Mouse (Mus musculus): ENCODE results near the gene Ccr10. TPM values are rescaled to one million over a fixed set of nuclear protein-coding genes. Genes with fewer than 3 reads are reported as not detected.
"Not testable (repeated sequence)": the region's sequence is repeated elsewhere in the genome, so short reads cannot be mapped to it uniquely, and the experiment has no call there.

Ccr10 gene
- total RNA-seq, 1 experiment from 2014 or later, result 0.18 TPM

DNA sequence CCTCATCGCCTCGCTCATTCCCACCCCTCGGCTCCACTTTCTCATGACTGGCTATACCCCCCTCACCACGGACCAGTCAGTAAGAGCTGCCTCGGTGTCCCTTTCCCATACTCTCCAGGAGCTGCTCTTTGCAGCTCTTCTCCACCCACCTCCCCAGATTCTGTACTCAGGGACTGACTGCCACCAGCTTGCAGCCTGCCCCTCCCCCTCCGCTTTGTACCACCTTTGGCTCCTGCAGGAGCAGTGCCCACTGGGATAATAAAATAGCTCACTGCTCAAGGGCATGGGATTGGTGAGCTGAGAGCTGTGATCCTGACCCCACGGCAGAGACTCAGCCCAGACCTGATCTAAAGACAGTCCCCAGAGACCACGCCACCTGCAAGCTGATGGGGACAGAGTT is 50.7 kb downstream of the Ccr10 start:
- not testable (repeated sequence) for DNase-seq

Small RNA genes lying within 50 kb of the gene (microRNA-seq; reads per million reads assigned to microRNA genes)
- 0 reads per million in 2 experiments for gene Gm27626

Other genes starting within 250 kb of the Ccr10 start
- gene Stat3, start 235.9 kb downstream of the Ccr10 start, total RNA-seq (2021), result 81.5 and 88.6 TPM in 2 replicates
- 224 and 271 TPM in 2 replicates for gene Cavin1, start 204.6 kb downstream of the Ccr10 start, total RNA-seq (2021)
- 106 and 144 TPM in 2 replicates for gene Atp6v0a1, start 166.0 kb downstream of the Ccr10 start, total RNA-seq (2021)
- gene Naglu, start 105.4 kb downstream of the Ccr10 start, total RNA-seq (2021), result 39.3 and 54.1 TPM in 2 replicates
- 2.6 and 3.3 TPM in 2 replicates for gene Hsd17b1, start 97.0 kb downstream of the Ccr10 start, total RNA-seq (2021)
- 93.5 and 115 TPM in 2 replicates for gene Coasy, start 92.9 kb downstream of the Ccr10 start, total RNA-seq (2021)
- 55.2 and 70.0 TPM in 2 replicates for gene Mlx, start 88.2 kb downstream of the Ccr10 start, total RNA-seq (2021)
- gene Psmc3ip, start 80.0 kb downstream of the Ccr10 start, total RNA-seq (2021), result 7.1 and 9.4 TPM in 2 replicates
- gene Retreg3, start 55.5 kb downstream of the Ccr10 start, total RNA-seq (2021), result 53.5 and 64.1 TPM in 2 replicates
- 42.1 and 50.1 TPM in 2 replicates for gene Tubg1, start 55.5 kb downstream of the Ccr10 start, total RNA-seq (2021)
- 5.7 and 6.4 TPM in 2 replicates for gene Tubg2, start 19.5 kb downstream of the Ccr10 start, total RNA-seq (2021)
- gene Cntnap1, start 4.9 kb downstream of the Ccr10 start, total RNA-seq (2021), result 6.6 and 9.1 TPM in 2 replicates
- gene Plekhh3, start 4.1 kb downstream of the Ccr10 start, total RNA-seq (2021), result 31.1 and 36.4 TPM in 2 replicates
- gene Ezh1, start 51.0 kb upstream of the Ccr10 start, total RNA-seq (2021), result 37.3 and 49.6 TPM in 2 replicates
- 53.9 and 57.0 TPM in 2 replicates for gene Ramp2, start 70.6 kb upstream of the Ccr10 start, total RNA-seq (2021)
- 112 and 116 TPM in 2 replicates for gene Vps25, start 78.3 kb upstream of the Ccr10 start, total RNA-seq (2021)
- 1.7 and 2.6 TPM in 2 replicates for gene Wnk4, start 85.1 kb upstream of the Ccr10 start, total RNA-seq (2021)
- gene Cntd1, start 103.6 kb upstream of the Ccr10 start, total RNA-seq (2021), result 0.67 and 0.73 TPM in 2 replicates
- 67.9 and 74.9 TPM in 2 replicates for gene Coa3, start 103.7 kb upstream of the Ccr10 start, total RNA-seq (2021)
- 117 and 159 TPM in 2 replicates for gene Becn1, start 126.8 kb upstream of the Ccr10 start, total RNA-seq (2021)
- 126 and 131 TPM in 2 replicates for gene Psme3, start 140.8 kb upstream of the Ccr10 start, total RNA-seq (2021)
- 4.6 and 6.5 TPM in 2 replicates for gene Aoc2, start 149.6 kb upstream of the Ccr10 start, total RNA-seq (2021)
- gene Aoc3, start 155.2 kb upstream of the Ccr10 start, total RNA-seq (2021), result 30.8 and 35.7 TPM in 2 replicates
- gene G6pc, start 192.1 kb upstream of the Ccr10 start, total RNA-seq (2021), result 1.8 TPM in 2 replicates
- gene Aarsd1, start 242.2 kb upstream of the Ccr10 start, total RNA-seq (2021), result 34.0 and 36.3 TPM in 2 replicates
- 3.7 and 4.2 TPM in 2 replicates for gene Gm27029, start 249.4 kb upstream of the Ccr10 start, total RNA-seq (2021)
- gene Rundc1, start 249.6 kb upstream of the Ccr10 start, total RNA-seq (2021), result 26.3 and 26.4 TPM in 2 replicates
- 3.2 and 3.9 TPM in 2 replicates for gene Ptges3l, start 249.9 kb upstream of the Ccr10 start, total RNA-seq (2021)